Mouse (Mus musculus) Patski (cell line): ENCODE measurements around the gene Mapk1ip1l. TPM values are rescaled to one million over a fixed set of nuclear protein-coding genes. Genes with fewer than 3 reads are reported as not detected.

Experiments used
- ATAC-seq: fragments of 100-300 bp; one replicate; pipeline ENCODE4 v1.8.0; 2021
- CTCF ChIA-PET: fragments of 350-600 bp; sonication (Branson Sonifier 250); formaldehyde crosslinking; loops from one replicate; lab custom pipeline; 2022; ENCODE audit warnings: inconsistent platforms; lab: Charles Lee
- POLR2A ChIA-PET: fragments of 350-600 bp; sonication (Branson Sonifier 250); formaldehyde crosslinking; loops from one replicate; lab custom pipeline; 2022; ENCODE audit warnings: antibody characterized with exemption, inconsistent platforms; lab: Charles Lee
- DNase-seq: peaks from one replicate; pipeline ENCODE4 v3.0.0-alpha.2; 2011; ENCODE audit warnings: low read depth, low spot score
- H3K27me3 ChIP-seq: fragments of 371-371 bp; one replicate; pipeline ENCODE4 v1.5.1; 2021
- CTCF ChIP-seq: fragments of 100-300 bp; IDR thresholded peaks from one replicate; pipeline ENCODE4 v1.5.1; 2021
- in situ Hi-C: fragments of 300-500 bp; cut with MboI; formaldehyde crosslinking; loops from 3 replicates; pipeline ENCODE4 v1.11.1; 2018; ENCODE audit warnings: low pct_unique_long_range_greater_than_20kb, mixed read lengths
- polyA plus RNA-seq: library from polyadenylated mRNA; unstranded; gene quantifications from one replicate; pipeline ENCODE4 v1.2.3, GENCODE M21; 2021

Mapk1ip1l gene
- 51.6 TPM for polyA plus RNA-seq

- in situ Hi-C loops = no loop called here
- H3K27me3 ChIP-seq = no peaks in the 10 kb centered on the region
- ATAC-seq = peak; percentile 86
- TF ChIP-seq CTCF = peak; percentile 100
- ChIA-PET POLR2A (interaction anchor here (0.6 kb wide), 1 partner anchor 71 kb away, joined by 5 read pairs; no protein-coding TSS in a partner anchor), CTCF (interaction anchor here (1.1 to 2.4 kb wide), 3 partner anchors 10 to 22 kb away, joined by 3 to 12 read pairs (median 4); partner anchors contain the start of genes Socs4 and Wdhd1)
- no peak for DNase-seq
Observed at GRCm38 (mm10) chr14:47297785-47298407, at the start of gene Mapk1ip1l. Gene Mapk1ip1l, plus strand, starts transcription at chr14:47298266.

DNA sequence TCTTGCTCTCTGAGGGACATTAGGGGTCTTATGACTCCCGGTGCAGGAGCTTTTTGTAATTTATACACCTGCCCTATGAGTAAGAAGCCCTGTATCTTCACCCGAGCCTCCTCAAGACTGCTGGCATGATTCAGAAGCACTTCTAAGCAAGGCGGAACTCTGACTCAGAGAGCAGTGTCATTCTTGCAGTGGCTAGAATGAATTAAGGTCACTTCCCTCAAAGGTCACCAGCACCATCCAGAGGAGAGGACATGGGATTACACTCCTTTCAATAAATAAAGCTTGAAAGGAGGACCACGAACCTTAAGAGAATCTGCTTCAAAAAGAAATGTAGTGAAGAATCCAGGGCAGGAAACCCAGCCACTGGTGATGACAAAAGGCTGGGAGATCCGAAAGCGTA, 48.2 kb upstream of the Mapk1ip1l start:
- ATAC-seq (no peak), DNase-seq (peak; percentile 19)
- peak; percentile 65 for TF ChIP-seq CTCF
- no peaks in the 10 kb centered on the region for H3K27me3 ChIP-seq
- POLR2A ChIA-PET = no interaction called here
- in situ Hi-C loops = loop anchor here (5.0 kb wide), 1 partner anchor 153 kb away; no protein-coding TSS in a partner anchor
- CTCF ChIA-PET = interaction anchor here (1.0 to 1.5 kb wide), 6 partner anchors 8 to 369 kb away, joined by 3 to 6 read pairs (median 4); no protein-coding TSS in a partner anchor

DNA sequence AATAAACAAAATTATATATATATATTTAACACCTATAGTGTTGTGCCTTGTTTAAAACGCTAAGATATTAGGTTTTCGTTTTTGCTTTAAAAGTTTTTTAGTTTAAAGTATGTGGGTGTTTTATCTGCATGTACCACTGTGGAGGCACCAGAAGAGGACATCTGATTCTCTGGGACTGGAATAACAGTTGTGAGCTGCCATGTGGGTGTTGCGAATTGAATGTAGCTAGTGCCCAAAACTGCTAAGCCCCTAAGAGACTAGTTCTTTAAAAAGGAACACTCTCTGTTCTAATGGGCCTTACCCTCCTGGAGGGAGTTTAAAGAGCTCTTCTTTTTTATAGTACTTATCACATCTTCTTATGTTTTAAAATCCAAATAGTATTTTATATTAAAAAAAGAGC, 33.2 kb upstream of the Mapk1ip1l start:
- CTCF ChIA-PET = interaction anchor here (0.9 to 2.0 kb wide), 2 partner anchors 10 to 16 kb away, joined by 3 to 5 read pairs; no protein-coding TSS in a partner anchor
- in situ Hi-C loops = loop anchor here (5.0 kb wide), 1 partner anchor 388 kb away; no protein-coding TSS in a partner anchor
- no peaks in the 10 kb centered on the region for H3K27me3 ChIP-seq
- no peak for TF ChIP-seq CTCF
- ATAC-seq (no peak), DNase-seq (no peak)
- POLR2A ChIA-PET = no interaction called here

- POLR2A ChIA-PET = interaction anchor here (0.6 to 0.7 kb wide), 2 partner anchors 66 to 1483 kb away, joined by 3 read pairs; no protein-coding TSS in a partner anchor
- in situ Hi-C loops = no loop called here
- H3K27me3 ChIP-seq = no peaks in the 10 kb centered on the region
- CTCF ChIA-PET = interaction anchor here (2.0 kb wide), 1 partner anchor 9 kb away, joined by 5 read pairs; no protein-coding TSS in a partner anchor
- ATAC-seq (no peak), DNase-seq (no peak)
- no peak for TF ChIP-seq CTCF
Observed at GRCm38 (mm10) chr14:47265829-47266228, 32.2 kb upstream of the Mapk1ip1l start.

DNA sequence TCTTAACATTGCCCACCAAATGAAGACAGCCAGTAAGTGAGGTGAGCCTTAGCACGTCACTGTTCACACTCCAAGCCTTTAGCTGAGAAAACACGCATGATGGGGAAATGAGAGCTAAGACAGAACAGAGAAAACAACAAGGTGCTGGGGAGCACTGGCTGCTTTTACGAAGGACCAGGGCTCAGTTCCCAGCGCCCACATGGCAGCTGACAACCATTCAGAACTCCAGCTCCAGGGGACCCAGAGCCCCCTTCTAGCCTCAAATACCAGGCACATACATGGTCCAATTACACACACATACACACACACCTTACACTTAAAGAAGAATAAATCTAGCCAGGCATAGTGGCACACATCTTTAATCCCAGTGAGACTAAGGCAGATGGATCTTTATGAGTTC, 29.0 kb upstream of the Mapk1ip1l start:
- ChIA-PET CTCF (no interaction called here), POLR2A (no interaction called here)
- ATAC-seq (no peak), DNase-seq (no peak)
- in situ Hi-C loops = no loop called here
- no peak for TF ChIP-seq CTCF
- no peaks in the 10 kb centered on the region for H3K27me3 ChIP-seq

DNA sequence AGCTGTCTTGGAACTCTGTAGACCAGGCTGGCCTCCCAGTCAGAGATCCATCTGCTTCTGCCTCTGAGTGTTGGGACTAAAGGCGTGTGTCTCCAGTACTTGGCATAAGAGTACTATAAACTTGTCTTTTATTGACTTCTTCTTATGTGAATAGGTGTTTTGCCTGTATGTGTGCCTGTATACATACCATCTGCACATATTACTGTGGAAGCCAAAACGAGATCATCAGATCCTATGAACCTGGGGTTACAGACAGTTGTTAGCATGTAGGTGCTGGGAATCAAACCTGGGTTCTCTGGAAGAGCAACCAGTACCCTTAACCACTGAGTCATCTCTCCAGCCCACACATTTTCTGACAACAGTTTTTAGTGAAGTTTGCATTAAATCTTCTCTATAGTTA, 28.4 kb upstream of the Mapk1ip1l start:
- ChIA-PET CTCF (no interaction called here), POLR2A (no interaction called here)
- H3K27me3 ChIP-seq = no peaks in the 10 kb centered on the region
- DNase-seq (no peak), ATAC-seq (no peak)
- TF ChIP-seq CTCF = no peak
- in situ Hi-C loops = no loop called here

GRCm38 (mm10) chr14:47273751-47274150, 24.3 kb upstream of the Mapk1ip1l start:
- DNase-seq (no peak), ATAC-seq (no peak)
- no peak for TF ChIP-seq CTCF
- POLR2A ChIA-PET = no interaction called here
- no peaks in the 10 kb centered on the region for H3K27me3 ChIP-seq
- CTCF ChIA-PET = no interaction called here
- in situ Hi-C loops = no loop called here

- TF ChIP-seq CTCF = no peak
- no peaks in the 10 kb centered on the region for H3K27me3 ChIP-seq
- POLR2A ChIA-PET = no interaction called here
- DNase-seq = no peak
- ATAC-seq = no peak
- in situ Hi-C loops = no loop called here
- CTCF ChIA-PET = interaction anchor here (1.1 to 1.2 kb wide), 2 partner anchors 10 to 26 kb away, joined by 3 to 5 read pairs; no protein-coding TSS in a partner anchor
Observed at GRCm38 (mm10) chr14:47275417-47275816, 22.6 kb upstream of the Mapk1ip1l start.

DNA sequence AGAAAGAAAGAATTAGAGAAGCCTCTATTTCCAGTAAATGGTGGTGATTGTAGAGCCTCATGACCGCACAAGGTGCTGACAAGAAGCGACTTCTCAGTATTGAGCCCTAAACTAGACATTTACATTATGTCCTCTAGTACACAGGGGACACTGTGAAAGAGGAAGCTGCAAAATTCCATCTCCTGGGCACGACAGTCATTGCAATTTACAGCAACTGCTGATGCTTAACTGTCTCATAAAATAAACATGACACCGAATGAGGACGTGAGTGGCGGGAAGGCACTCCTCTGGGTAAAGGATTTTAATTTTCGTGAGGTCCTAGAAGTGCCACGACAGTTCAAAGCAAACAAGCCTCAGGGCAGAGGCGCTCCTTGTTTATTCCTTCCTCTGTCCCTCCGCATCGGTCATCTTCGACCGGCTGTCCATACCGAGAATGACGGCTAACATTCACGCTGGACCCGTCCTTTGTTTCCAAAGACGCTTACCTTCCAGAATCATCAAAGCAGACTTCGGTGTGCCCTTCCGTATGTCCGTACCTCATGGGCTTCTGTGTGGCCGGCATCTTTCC, 21.9 kb upstream of the Mapk1ip1l start:
- no peaks in the 10 kb centered on the region for H3K27me3 ChIP-seq
- in situ Hi-C loops = no loop called here
- ATAC-seq (peak; percentile 22), DNase-seq (no peak)
- ChIA-PET CTCF (interaction anchor here (0.9 to 1.2 kb wide), 3 partner anchors 21 to 118 kb away, joined by 3 read pairs; no protein-coding TSS in a partner anchor), POLR2A (interaction anchor here (0.9 to 1.3 kb wide), 2 partner anchors 9 to 16 kb away, joined by 3 to 6 read pairs; no protein-coding TSS in a partner anchor)
- peak; percentile 14 for TF ChIP-seq CTCF

- H3K27me3 ChIP-seq = no peaks in the 10 kb centered on the region
- ChIA-PET POLR2A (interaction anchor here (0.9 to 1.3 kb wide), 2 partner anchors 8 to 16 kb away, joined by 3 to 6 read pairs; no protein-coding TSS in a partner anchor), CTCF (interaction anchor here (0.9 to 1.6 kb wide), 6 partner anchors 9 to 117 kb away, joined by 3 to 4 read pairs (median 3); partner anchors contain the start of gene Mapk1ip1l)
- TF ChIP-seq CTCF = peak; percentile 57
- ATAC-seq = peak; percentile 87
- peak; percentile 43 for DNase-seq
- in situ Hi-C loops = no loop called here
Observed at GRCm38 (mm10) chr14:47276637-47277393, 21.3 kb upstream of the Mapk1ip1l start, which contains the start of the genes Wdhd1 and Socs4. Gene Wdhd1, minus strand, starts transcription at chr14:47276857. Gene Socs4, plus strand, starts transcription at chr14:47276931.
